Mouse (Mus musculus): ENCODE data around the gene Gabbr2. TPM values are rescaled to one million over a fixed set of nuclear protein-coding genes. Genes with fewer than 3 reads are reported as not detected.
A peak's percentile ranks its signal among the peaks of the same experiment; 100 is the strongest.

Gene Gabbr2
- polyA plus RNA-seq, 1 experiment from 2014 or later = 12.7 TPM

DNA sequence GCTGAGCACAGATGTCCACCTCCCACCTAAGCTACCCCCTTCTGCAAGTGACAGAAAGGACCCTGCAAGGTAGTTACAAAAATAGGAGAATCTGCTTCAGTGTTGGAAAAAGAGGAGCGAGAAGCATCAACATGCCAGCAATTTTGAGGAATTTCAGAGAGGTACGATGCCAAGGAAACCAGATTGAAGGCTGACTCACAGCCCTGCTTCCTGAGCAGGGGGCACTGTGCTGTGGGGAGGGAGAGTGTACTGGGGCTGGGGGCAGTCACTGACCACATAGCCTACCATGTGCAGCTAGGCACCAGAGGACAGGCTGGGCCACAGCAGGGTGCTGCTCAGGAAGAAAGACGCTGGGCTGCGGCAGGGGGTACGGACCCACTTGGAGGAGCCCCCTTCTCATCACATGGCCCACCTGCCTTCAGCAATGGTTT, 163.5 kb downstream of the Gabbr2 start:
- Histone ChIP-seq H3K4me3 (no peak overlapping the region), H3K9me3 (no peaks in the 10 kb centered on the region), H3K27ac (no peak overlapping the region), H3K9ac (no peak overlapping the region), H3K36me3 (replicated peaks) (no peaks in the 10 kb centered on the region), H3K27me3 (replicated peaks) (no peaks in the 10 kb centered on the region), H3K4me2 (no peak overlapping the region), H3K4me1 (peaks cover 10% of the 10 kb centered on the region; the same call in 1 of the 2 replicates)
- 75% methylated on average over 5 of the region's 5 CpGs for WGBS
- ATAC-seq (replicated peaks) = no peak; the same call in 1 of the 2 replicates

DNA sequence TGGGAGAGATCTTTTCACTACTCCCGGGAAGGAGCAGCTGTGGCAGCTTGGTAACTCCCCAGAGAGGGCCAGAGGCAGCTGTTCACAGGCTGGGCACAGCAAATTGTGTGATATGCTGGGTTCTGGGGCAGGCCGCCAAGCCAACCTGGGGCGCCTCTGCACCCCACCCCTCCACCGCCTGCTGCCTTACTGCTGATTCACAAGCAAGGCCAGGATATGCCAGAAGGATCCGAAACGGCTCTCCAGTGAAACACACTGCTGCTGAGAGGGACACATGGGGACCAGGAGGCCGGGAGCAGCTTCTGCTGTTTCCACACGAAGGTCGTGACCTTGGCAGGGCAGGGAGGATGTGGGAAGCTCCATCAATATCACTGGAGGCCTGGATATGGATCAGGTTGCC, 164.2 kb downstream of the Gabbr2 start:
- WGBS = 63% methylated on average over 9 of the region's 9 CpGs
- H3K9ac ChIP-seq = no peak overlapping the region
- no peaks in the 10 kb centered on the region for H3K9me3 ChIP-seq
- H3K36me3 ChIP-seq (replicated peaks) = no peaks in the 10 kb centered on the region
- H3K4me2 ChIP-seq = no peak overlapping the region
- H3K27me3 ChIP-seq (replicated peaks) = no peaks in the 10 kb centered on the region
- peaks cover 10% of the 10 kb centered on the region; the same call in 1 of the 2 replicates for H3K4me1 ChIP-seq
- H3K4me3 ChIP-seq = no peak overlapping the region
- no peak overlapping the region for H3K27ac ChIP-seq
- no peak for ATAC-seq (replicated peaks)

DNA sequence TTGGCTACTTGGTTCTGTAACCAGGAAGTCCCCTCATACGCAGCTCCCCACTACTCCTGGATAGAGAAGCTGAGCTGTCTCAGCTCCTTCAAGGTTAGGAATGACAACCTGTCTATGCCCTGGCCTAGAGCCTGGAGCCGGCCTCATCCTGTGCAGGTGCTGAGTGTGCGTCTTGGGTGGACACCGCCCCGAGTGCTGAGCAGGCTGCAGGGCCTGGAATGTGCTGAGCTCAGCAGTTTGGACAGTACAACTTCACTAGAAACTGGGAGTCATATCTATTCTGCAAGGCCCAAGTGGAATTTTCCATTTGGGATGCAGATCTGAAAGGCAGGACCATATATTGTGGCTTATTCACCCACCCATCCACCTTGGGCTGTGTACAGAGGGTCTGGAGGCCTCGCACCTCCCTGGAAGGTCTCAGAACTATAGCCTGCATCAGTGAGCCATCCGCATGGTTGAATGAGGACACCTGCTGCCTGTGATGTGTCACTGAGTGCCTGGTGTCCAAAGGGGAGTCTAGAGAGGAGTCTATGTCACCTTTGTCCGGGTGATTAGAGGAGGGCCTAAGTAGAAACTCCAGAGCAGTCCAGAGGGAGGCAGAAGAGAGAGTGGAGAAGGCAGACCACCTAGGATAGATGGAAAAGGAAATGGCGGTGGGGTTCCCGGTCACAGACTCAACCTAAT, 165.7 kb downstream of the Gabbr2 start:
- Histone ChIP-seq H3K4me3 (no peak overlapping the region), H3K27ac (no peak overlapping the region), H3K27me3 (replicated peaks) (no peaks in the 10 kb centered on the region), H3K4me1 (peaks cover 10% of the 10 kb centered on the region; the same call in 1 of the 2 replicates), H3K4me2 (no peak overlapping the region), H3K9me3 (no peaks in the 10 kb centered on the region), H3K9ac (no peak overlapping the region), H3K36me3 (replicated peaks) (no peaks in the 10 kb centered on the region)
- no peak for ATAC-seq (replicated peaks)
- WGBS = 94% methylated on average over 10 of the region's 10 CpGs

DNA sequence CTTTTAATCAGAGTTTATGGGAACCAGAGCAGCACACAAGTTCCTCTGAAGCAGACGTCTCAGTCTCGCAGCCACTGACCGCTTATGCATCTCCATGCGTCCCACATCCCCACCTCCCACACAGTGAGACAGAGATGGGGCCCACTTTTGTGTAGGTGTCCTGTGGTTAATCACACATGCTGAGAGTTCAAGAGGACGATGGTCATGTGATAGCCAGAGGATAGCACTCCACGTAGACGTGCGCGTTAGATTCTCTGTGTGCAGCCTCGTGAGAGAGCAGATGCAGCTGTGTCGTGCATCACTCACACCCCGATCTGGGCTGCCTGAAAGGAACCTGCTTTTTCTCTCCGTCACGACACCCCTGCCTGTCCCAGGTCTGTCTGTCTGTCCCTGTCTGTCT, 167.9 kb downstream of the Gabbr2 start:
- ATAC-seq (replicated peaks) = no peak
- H3K9ac ChIP-seq = no peak overlapping the region
- WGBS = 77% methylated on average over 14 of the region's 14 CpGs

DNA sequence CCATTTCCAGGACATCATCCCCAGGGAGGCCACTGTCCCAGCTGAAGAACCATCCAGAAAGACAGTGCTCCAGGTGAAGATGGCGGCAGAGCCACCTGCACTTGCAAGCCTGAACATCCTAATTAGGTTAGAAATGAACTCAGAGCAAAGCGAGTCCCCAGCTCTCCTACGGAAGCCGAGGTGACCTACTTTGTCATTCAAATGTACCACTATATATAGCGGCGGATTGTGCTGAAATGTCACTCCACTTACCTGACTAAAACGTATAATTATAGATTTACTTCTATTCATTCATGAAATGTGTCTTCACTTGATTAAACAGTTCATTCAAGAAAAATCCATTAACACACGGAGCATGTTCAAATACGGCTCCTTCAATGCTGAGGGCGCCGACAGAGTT, 170.0 kb downstream of the Gabbr2 start:
- ATAC-seq (replicated peaks) = no peak
- WGBS = 56% methylated on average over 11 of the region's 11 CpGs

More for the DNA sequence above, 167.9 kb downstream of the Gabbr2 start:
- no peak overlapping the region for H3K4me3 ChIP-seq
- no peaks in the 10 kb centered on the region for H3K9me3 ChIP-seq
- no peaks in the 10 kb centered on the region for H3K27me3 ChIP-seq (replicated peaks)
- no peak overlapping the region for H3K27ac ChIP-seq
- H3K36me3 ChIP-seq (replicated peaks) = no peaks in the 10 kb centered on the region; the same call in 1 of the 2 replicates
- peaks cover 6% of the 10 kb centered on the region; the same call in 1 of the 2 replicates for H3K4me1 ChIP-seq
- H3K4me2 ChIP-seq = no peak overlapping the region

DNA sequence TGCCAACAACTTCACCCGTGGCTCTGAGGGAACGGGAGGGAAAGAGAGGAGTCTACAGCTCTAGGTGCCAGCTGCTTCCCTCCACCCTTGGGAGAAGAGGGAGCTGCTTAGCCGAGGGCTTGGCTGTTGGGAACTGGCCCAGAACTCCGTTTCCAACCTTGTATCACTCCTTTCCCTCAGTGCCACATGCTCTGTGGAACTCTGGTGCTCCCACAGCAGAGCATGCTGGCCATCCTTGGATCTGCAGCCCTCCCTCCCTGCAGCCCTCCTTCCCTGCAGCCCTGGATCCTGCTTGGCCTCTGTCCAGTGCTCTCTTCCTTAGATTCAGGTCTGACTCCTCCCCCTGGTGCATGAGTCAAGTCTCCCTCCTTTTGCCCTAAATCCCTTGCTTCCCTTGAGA, 176.7 kb downstream of the Gabbr2 start:
- Histone ChIP-seq H3K9me3 (no peaks in the 10 kb centered on the region), H3K4me3 (no peak overlapping the region), H3K36me3 (replicated peaks) (no peaks in the 10 kb centered on the region), H3K27me3 (replicated peaks) (no peaks in the 10 kb centered on the region), H3K4me1 (0 out of 2 replicates have a peak, but pooled peaks cover 3% of the 10 kb centered on the region), H3K27ac (no peak overlapping the region), H3K9ac (no peak overlapping the region), H3K4me2 (no peak overlapping the region)
- WGBS = 65% methylated on average over 4 of the region's 4 CpGs
- no peak for ATAC-seq (replicated peaks)

More for the DNA sequence above, 170.0 kb downstream of the Gabbr2 start:
- no peaks in the 10 kb centered on the region for H3K9me3 ChIP-seq
- H3K4me3 ChIP-seq = no peak overlapping the region
- H3K4me2 ChIP-seq = no peak overlapping the region
- H3K4me1 ChIP-seq = peaks cover 3% of the 10 kb centered on the region; the same call in 1 of the 2 replicates
- no peak overlapping the region for H3K9ac ChIP-seq
- peak overlapping the region; percentile 50; the same call in 1 of the 2 replicates for H3K27ac ChIP-seq
- H3K36me3 ChIP-seq (replicated peaks) = no peaks in the 10 kb centered on the region; the same call in 1 of the 2 replicates
- no peaks in the 10 kb centered on the region for H3K27me3 ChIP-seq (replicated peaks)

DNA sequence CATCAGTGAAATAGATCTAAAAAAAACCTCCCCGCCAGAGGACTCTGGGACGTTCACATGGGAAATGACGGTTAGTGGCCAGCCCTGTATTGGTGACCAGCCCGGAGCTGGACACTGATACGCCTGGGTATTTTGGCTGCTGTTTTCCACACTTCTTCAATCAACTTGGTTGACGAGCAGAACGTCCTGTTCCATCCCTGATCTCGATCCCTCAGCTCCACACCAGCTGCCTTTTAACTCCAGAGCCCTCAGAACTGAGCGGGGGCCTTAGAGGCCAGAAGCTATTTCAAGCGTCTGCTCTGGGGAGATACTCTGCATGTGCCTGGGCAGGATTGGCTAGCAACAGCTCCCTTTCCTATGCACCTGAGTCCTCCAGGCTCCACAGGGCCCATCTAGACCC, 177.4 kb downstream of the Gabbr2 start:
- H3K27ac ChIP-seq = no peak overlapping the region
- H3K36me3 ChIP-seq (replicated peaks) = no peaks in the 10 kb centered on the region
- no peaks in the 10 kb centered on the region for H3K27me3 ChIP-seq (replicated peaks)
- H3K4me2 ChIP-seq = no peak overlapping the region
- 0 out of 2 replicates have a peak, but pooled peaks cover 3% of the 10 kb centered on the region for H3K4me1 ChIP-seq
- no peak overlapping the region for H3K4me3 ChIP-seq
- no peak overlapping the region for H3K9ac ChIP-seq
- 90% methylated on average over 10 of the region's 10 CpGs for WGBS
- H3K9me3 ChIP-seq = no peaks in the 10 kb centered on the region
- no peak for ATAC-seq (replicated peaks)

DNA sequence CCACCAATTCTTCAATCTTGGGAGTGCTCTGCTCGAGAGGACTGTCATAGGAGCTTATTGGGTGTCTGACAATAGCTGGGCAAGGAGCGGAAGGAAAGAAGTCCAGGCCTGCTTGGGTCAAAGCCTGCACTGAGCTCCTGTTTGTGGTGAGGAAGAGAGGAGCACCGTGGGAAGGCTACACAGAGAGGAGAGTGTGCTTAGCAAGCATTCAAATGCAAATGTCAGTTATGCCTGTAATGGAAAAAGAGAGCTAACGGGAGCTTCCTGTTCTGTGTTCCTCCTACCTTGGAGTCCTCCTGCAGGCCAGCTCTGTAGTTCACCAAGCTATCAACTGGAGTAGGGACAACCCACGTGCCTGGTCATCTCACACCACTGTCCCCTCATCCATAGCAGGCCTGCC, 180.5 kb downstream of the Gabbr2 start:
- no peak for ATAC-seq (replicated peaks)
- 42% methylated on average over 5 of the region's 5 CpGs for WGBS

DNA sequence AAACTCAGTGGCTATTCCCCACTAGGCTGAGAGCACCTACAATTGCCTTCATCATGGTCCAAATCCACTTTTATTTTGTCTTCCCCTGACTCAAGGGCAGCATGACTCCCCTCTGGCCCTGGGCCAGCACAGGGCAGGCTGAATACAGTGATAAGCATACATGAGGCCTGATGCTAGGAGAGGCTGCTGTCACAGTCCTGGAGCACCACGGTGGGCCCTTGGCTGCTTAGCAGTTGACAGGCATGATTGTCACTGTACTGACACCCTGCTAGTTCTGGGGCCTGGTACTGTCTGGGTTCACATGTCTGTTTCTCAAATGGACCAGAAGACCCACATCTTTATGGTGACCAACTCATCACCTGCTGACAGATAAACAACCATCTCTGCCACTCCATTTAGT, 184.8 kb downstream of the Gabbr2 start:
- no peak for ATAC-seq (replicated peaks)
- no peak overlapping the region for H3K4me2 ChIP-seq

More for the DNA sequence above, 180.5 kb downstream of the Gabbr2 start:
- Histone ChIP-seq H3K27ac (no peak overlapping the region), H3K4me1 (no peaks in the 10 kb centered on the region), H3K27me3 (replicated peaks) (no peaks in the 10 kb centered on the region), H3K9ac (no peak overlapping the region), H3K36me3 (replicated peaks) (no peaks in the 10 kb centered on the region), H3K9me3 (no peaks in the 10 kb centered on the region), H3K4me2 (no peak overlapping the region), H3K4me3 (no peak overlapping the region)

DNA sequence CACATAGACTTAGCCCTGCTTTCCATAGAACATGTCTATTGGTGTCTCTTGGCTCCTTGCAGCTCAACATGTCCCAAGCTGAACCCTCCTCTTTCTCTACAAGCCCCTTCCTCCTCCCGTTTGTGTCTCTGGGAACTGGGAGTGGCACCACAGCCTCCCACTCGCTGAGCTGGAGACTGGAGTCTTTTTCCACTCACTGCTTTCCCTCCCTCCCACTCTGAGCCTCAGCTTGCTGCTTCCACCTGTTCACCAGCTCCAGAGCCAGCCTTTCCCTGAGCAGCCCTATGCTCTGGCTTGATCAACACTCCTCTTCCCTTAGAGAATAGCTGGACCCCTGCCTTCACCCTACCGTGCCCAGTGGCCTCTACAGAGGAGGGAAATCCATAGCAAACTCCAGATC, 185.8 kb downstream of the Gabbr2 start:
- 57% methylated on average over 3 of the region's 3 CpGs for WGBS
- Histone ChIP-seq H3K4me2 (no peak overlapping the region), H3K9ac (no peak overlapping the region), H3K36me3 (replicated peaks) (no peaks in the 10 kb centered on the region), H3K27me3 (replicated peaks) (no peaks in the 10 kb centered on the region), H3K4me1 (no peaks in the 10 kb centered on the region), H3K27ac (no peak overlapping the region), H3K4me3 (no peak overlapping the region), H3K9me3 (no peaks in the 10 kb centered on the region)
- ATAC-seq (replicated peaks) = no peak

More for the DNA sequence above, 184.8 kb downstream of the Gabbr2 start:
- Histone ChIP-seq H3K27ac (no peak overlapping the region), H3K9ac (no peak overlapping the region), H3K9me3 (no peaks in the 10 kb centered on the region), H3K4me3 (no peak overlapping the region), H3K36me3 (replicated peaks) (no peaks in the 10 kb centered on the region), H3K4me1 (no peaks in the 10 kb centered on the region), H3K27me3 (replicated peaks) (no peaks in the 10 kb centered on the region)
- 83% methylated on average over 1 of the region's 1 CpGs for WGBS

DNA sequence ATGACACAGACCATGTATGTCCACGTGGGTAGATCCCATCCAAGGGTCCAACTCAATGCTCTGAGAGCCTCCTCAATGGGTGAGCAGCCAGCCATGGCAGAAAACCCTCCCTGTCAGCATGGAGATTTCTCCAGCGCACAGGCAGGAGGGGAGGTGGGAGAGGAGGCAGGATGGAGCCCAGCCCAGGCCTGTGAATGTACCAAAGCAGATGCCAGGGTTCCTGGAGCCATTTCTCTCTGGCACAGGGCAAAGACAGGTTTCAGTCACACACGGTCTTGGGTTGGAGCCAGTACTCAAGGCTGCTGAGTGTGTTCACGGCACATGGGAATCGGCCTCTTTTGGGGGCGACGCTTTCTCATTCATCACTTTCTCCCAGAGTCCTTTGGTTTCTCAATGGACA, 189.3 kb downstream of the Gabbr2 start:
- Histone ChIP-seq H3K9ac (no peak overlapping the region), H3K36me3 (replicated peaks) (no peaks in the 10 kb centered on the region), H3K9me3 (no peaks in the 10 kb centered on the region), H3K4me2 (no peak overlapping the region), H3K27me3 (replicated peaks) (no peaks in the 10 kb centered on the region), H3K4me3 (no peak overlapping the region), H3K4me1 (no peaks in the 10 kb centered on the region), H3K27ac (no peak overlapping the region)
- WGBS = 82% methylated on average over 7 of the region's 7 CpGs
- no peak for ATAC-seq (replicated peaks)

DNA sequence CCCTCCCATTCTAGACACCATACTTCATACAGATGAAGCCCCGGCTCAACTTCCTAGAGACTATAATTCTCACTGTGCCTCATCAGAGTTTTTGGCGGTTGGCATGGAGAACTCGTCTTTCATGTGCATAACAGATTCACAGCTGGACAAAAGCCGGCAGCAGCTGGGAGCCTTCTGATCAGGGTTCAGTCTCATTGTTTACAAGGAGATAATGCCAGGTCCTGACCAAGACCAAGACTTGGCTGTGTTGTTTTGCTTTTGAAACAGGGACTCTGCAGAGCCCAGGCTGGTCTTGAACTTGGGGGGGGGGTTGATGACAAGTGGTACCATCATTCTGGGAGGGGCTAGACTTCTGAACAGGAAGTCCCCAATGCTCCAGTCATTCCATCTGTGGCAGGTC, 191.8 kb downstream of the Gabbr2 start:
- ATAC-seq (replicated peaks) = no peak

DNA sequence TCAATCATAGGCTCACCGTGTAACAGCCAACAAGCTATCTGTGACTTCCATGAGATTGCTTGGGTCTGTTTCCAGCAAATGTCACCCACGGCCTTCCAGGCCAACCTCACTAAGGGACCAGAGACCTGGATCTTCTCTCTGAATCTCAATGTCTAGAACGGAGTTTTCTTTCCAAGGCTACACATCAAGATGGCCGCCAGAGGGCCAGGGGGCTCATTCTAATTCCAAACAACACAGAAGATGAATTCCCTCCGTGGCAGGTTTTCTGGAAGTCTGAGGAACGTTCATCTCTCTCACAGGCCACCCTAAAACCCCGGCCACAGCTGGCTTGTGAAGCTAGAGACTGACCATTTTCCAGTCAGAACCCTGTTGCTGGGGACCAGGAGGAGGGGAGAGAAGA, 196.0 kb downstream of the Gabbr2 start:
- Histone ChIP-seq H3K4me2 (no peak overlapping the region), H3K4me3 (no peak overlapping the region), H3K36me3 (replicated peaks) (no peaks in the 10 kb centered on the region), H3K4me1 (no peaks in the 10 kb centered on the region), H3K9me3 (no peaks in the 10 kb centered on the region), H3K27ac (no peak overlapping the region), H3K9ac (no peak overlapping the region), H3K27me3 (replicated peaks) (no peaks in the 10 kb centered on the region)
- 58% methylated on average over 7 of the region's 7 CpGs for WGBS
- ATAC-seq (replicated peaks) = no peak

More for the DNA sequence above, 191.8 kb downstream of the Gabbr2 start:
- Histone ChIP-seq H3K4me1 (no peaks in the 10 kb centered on the region), H3K27ac (no peak overlapping the region), H3K9ac (no peak overlapping the region), H3K9me3 (no peaks in the 10 kb centered on the region), H3K27me3 (replicated peaks) (no peaks in the 10 kb centered on the region), H3K4me2 (no peak overlapping the region), H3K4me3 (no peak overlapping the region), H3K36me3 (replicated peaks) (no peaks in the 10 kb centered on the region)
- 14% methylated on average over 4 of the region's 4 CpGs for WGBS

All from midbrain, embryonic 15.5 days (tissue).